Mouse (Mus musculus): ENCODE measurements around the gene Kat8.

DNA sequence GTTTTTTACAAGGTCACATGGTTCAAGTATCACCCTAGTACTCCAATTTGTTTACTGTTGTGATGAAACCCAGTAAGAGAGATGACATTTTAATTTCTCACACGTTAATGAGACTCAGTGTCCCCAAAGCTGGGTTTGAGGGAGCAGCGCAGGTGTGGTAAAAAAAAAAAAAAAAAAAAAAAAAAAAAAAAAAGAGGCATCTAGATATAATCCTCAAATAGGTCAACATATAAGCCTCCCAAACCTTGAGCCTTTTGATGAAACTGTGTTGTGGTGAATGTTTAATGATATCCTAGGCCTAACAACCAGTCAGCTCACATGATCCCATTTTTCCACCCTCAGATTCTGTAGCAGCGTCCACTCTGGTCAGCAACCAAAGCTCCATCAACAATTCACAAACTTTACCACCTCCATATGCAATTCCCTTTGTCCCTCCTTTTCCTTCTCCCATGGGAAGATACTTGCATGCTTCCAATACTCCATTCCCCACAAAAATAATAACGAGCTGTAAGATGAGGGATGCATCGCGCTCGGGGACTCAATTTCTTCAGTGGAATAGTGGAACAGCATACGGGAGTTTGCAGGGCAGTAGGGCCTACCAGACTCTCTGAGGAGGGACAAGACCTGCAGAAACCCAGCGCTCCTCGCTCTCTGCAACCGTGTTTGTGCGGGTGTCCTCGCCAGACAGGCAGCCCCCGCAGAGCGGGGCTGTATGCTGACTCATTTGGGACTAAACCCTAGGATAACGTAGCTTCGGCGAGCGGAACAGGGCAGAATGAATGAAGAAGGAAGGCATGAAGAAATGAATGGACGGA is 37.3 kb upstream of the Kat8 start:
- TF ChIP-seq MYOD1 (IDR thresholded peaks at IDR 0.05; ENCODE audit: control insufficient read depth, insufficient read length, low read depth) (no peak), CTCF (IDR thresholded peaks at IDR 0.05; ENCODE audit: control insufficient read depth, insufficient read depth, insufficient read length) (no peak), MYOG (IDR thresholded peaks at IDR 0.05; ENCODE audit: control insufficient read depth, extremely low read depth, insufficient read length) (no peak), MAX (IDR thresholded peaks at IDR 0.05) (no peak), FOSL1 (IDR thresholded peaks at IDR 0.05; ENCODE audit: insufficient read depth, low read length, poor library complexity, severe bottlenecking) (no peak), CEBPB (IDR thresholded peaks at IDR 0.05; ENCODE audit: low read depth) (no peak), USF1 (IDR thresholded peaks at IDR 0.05; ENCODE audit: low read depth) (no peak)

All from C2C12 (cell line).